Mouse (Mus musculus) left cerebral cortex, postnatal 14 days (tissue): Measurements from ENCODE around the gene Olfr212. TPM values are rescaled to one million over a fixed set of nuclear protein-coding genes. Genes with fewer than 3 reads are reported as not detected.
"Not testable (repeated sequence)": the region's sequence is repeated elsewhere in the genome, so short reads cannot be mapped to it uniquely, and the experiment has no call there.

Source experiments
- DNase-seq, 2 experiments: peaks; one replicate each; pipeline ENCODE4 v3.0.0; 2021 to 2022; ENCODE audit warnings: low spot score in 2 of 2, mixed read lengths in 1 of 2
- intact Hi-C: fragments of 180-260 bp; cut with DNase I; formaldehyde crosslinking; loops from one replicate; pipeline ENCODE4 v1.15.1; 2025
- long read RNA-seq, 2 experiments: library from polyadenylated mRNA; stranded (forward); transcript quantifications; one replicate each; pipeline ENCODE4 v2.0.0; 2021
- total RNA-seq, 2 experiments: library from RNA; stranded (reverse); gene quantifications; 2 replicates each; pipeline ENCODE4 v1.2.3; 2021

Olfr212 gene
- not detected for total RNA-seq
- long read RNA-seq, experiment 1, result 0 reads
- long read RNA-seq, experiment 2, result 0 reads

DNA sequence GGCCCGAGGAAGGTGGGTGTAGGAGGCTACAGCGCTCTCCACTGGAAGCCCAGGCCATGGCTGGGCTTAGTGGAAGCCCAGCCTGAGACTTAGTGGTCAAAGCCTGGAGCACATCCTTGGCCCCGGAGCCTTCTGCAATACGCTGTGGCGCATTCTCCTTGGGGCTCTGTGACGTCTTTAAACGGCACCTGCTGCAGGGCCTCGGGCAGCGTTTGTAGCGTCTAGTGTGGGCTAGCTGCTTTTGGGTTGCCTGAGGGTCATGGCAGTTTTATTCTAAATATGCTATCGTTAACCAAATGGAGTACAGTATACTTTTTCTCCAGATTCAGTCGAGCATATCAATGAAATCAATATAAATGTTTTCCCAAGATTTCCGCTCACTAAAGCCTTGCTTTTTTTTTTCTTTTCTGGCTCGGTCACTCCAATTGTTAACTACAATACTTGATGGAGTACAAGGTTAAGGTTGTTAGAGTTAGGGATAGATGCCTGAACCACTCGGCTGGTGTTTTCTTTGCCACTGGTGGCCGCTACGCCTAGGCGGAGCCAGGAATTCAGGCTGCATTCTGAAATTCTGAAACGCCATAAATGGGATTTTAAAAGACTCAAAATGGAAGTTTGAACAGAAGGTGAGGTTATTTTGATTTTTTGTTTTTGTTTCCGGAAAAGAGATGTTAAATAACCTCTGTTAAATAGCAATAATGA, at the start of gene Olfr212:
Gene Olfr212, plus strand, starts transcription at position 215 of the 702 bp plus-strand sequence.
- DNase-seq, intact Hi-C loops: not testable (repeated sequence)

DNA sequence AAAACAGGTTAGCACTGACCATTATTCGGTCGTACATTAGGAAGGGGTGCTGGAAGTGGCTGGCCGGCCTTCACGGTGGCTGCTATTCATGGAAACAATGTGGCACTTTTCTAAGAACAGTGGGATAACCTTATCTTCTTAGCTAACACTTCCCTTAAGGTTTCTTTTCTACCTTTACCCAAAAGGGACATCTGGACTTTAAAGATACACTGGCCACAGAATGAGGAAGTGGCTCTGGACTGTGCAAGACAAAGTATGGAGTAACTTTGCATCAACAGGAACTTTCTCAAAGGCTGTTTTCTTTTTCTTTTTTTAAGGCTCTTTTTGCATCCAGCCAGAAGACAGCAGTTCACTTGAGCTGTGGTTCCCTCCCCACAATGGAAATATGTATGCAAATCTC, 47.6 kb upstream of the Olfr212 start:
- DNase-seq, result no peak
- intact Hi-C loops, result no loop called here

DNA sequence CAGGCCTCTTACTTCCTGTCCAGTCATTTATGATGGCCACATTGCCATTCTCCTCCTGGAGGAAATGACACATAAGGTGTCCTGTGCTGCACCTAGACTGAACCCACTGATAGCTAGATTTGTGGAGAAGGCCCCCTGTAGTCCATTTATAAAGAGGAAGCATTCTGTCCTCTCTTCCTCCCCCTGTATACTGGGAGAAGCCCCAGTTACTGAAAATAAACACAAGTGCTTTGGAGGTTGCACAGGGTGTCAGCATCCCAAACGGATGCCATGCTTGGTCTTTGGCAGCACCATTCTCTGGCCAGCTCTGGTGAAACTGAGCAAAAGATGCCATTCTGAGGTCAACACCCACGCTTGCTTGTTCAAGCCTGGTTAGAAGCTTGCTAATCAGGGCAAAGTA, 47.1 kb upstream of the Olfr212 start:
- no peak for DNase-seq
- intact Hi-C loops, result no loop called here

DNA sequence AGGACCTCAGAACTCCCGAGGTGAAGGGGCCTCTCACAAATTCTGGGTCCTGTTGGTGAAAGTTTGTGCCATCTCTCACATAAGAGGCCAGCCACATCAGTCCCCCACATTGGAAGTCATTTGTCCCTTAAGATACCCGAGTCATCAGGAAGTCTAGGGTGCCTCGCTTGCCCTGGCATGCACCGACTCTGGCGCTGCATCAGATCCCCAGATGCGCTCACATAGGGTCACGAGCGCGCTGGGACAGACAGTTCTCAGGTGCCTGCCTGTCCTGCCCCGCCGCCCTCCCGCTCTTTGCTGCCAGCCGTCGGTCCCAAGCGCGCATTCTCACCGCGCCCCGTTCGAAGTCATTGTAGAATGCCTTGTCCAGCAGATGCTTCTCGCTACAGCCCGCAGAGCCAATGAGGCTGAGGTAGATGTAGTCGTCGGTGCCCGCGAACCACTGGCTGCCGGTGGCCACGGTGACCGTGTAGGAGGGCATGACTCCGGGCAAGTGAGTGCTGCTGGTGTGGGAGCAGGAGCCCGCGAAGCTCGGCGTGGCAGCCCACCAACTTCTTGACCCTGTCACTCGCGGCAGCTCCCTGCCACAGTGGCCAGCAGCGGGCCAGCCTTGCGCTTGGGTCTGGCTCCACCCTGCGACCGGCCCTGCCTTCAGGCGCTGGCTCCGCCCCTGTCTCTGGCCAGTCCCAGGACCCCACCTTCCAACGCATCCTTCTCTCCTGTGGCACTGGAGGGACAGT, 45.6 kb upstream of the Olfr212 start, which contains the start of gene Alox5:
Gene Alox5, minus strand, starts transcription at position 635 of the 740 bp plus-strand sequence.
- intact Hi-C loops, result no loop called here
- DNase-seq, result no peak

DNA sequence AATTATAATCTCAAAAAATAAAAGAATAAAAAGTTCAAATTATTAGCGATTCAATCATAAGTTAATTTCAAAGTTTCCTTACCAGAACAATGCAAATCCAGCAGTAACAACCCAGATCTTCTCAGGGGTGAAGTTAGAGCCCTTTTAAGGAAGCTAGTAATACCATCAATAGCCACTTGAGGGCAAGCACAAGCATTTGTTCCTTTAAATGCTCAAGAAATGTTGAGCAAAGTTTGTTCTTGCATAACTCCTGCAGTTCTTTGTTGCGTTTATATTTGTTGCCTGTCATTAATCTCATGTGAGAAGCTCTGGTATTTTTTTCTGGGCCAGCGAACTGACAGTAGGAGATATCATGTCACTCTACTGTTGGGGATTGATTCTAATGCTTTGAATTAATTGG, 38.2 kb upstream of the Olfr212 start:
- intact Hi-C loops, result no loop called here
- peak in 1 of 2 experiments; percentile 26 for DNase-seq

DNA sequence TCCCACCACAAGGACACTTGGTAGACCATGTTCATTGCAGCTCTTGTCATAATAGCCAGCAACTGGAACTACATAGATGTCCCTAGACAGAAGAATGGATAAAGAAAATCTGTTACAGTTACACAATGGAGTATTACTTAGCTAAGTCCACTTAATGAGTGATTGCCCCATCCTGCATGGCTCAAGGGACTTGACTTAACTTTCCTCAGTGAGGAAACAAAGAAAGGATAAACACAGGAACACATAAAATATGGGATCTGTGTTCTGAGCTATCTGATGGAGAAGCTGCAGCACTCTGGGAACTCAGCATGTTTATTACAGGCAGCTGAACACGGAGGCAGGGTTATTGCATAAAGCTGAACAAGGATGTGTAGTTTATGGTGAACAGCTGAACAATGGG, 21.2 kb upstream of the Olfr212 start:
- no peak for DNase-seq
- intact Hi-C loops, result no loop called here

DNA sequence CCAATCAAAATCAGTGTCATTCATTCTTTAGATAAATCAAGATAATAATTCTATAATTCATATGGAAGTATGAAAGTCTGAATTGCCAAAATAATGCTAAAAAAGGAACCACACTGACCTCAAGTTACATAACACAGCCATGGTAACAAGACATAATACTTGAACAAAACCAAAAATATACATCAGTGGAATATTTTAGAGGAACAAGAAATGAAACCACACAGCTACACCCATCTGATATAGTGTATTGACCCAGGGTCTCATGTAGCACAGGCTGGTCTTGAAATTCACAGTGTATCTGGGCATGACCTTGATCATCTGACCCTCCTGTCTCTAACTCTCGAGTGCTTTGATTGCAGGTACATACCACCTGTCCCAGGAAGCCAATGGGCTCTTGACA, 19.5 kb upstream of the Olfr212 start:
- no peak for DNase-seq
- intact Hi-C loops, result no loop called here

DNA sequence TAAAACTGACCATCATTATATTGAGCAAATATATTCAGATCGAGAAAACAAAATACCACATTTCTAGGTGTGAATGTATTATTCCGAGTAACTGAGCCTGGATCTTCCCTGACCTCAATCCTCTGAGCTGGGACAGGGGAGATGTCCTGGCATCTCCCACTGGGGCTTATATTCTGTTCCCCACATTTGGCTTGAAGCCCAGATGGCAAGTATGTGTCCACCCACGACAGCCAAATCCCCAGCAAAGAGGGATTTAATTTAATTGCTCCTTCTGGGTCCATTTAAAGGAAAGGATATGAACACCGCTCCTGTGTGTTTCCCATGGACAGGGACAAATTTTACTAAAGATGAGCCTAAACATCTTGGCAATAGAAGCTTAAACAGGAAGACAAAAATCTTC, 17.5 kb upstream of the Olfr212 start, which contains the start of gene Olfr211:
Gene Olfr211, plus strand, starts transcription at position 301 of the 400 bp plus-strand sequence.
- intact Hi-C loops, result no loop called here

DNA sequence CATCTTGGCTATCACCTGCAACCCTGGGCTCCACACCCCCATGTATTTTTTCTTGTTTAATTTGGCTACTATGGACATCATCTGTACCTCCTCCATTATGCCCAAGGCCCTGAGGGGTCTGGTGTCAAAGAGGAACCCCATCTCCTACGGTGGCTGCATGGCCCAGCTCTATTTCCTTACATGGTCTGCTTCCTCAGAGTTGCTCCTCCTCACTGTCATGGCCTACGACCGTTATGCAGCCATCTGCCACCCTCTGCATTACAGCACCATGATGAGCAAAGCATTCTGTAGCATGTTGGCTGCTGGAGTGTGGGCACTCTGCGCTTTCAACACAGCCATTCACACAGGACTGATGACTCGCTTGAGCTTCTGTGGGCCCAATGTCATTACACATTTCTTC, 12.6 kb upstream of the Olfr212 start:
- DNase-seq, result no peak
- intact Hi-C loops, result no loop called here

More for the DNA sequence above, 17.5 kb upstream of the Olfr212 start, which contains the start of gene Olfr211:
- no peak for DNase-seq

DNA sequence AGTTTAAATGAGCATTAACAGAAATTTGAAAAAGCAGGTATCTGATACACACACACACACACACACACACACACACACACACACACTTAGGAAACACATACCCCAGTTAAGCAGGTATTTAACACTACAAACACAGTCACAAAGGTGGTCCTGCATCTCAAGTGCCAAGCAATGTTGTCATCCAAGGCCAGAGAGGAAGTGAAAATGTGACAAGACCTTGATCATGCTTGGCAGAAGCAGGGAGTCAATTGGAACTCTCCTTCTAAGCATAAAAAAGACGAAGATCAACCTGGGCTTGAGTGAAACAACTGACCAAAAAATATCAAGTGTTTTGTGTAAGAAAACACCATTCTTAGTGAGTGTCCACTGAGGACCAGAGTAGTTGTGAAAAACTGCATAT, 10.4 kb upstream of the Olfr212 start:
- no peak for DNase-seq
- intact Hi-C loops, result no loop called here

DNA sequence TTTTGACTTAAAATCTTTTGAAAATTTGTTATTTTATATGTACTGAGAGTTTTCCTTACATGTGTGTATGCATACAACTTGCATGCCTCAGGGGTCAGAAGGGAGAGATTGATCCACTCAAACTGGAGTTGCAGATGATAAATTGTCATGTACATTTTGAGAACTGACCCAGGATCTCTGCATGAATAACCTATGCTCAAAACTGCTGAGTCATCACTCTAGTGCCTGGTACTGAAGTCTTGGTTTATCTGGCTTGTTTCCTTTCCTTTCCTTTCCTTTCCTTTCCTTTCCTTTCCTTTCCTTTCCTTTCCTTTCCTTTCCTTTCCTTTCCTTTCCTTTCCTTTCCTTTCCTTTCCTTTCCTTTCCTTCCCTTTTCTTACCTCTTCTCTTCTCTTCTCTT, 8.5 kb downstream of the Olfr212 start:
- DNase-seq, result no peak
- intact Hi-C loops, result no loop called here

DNA sequence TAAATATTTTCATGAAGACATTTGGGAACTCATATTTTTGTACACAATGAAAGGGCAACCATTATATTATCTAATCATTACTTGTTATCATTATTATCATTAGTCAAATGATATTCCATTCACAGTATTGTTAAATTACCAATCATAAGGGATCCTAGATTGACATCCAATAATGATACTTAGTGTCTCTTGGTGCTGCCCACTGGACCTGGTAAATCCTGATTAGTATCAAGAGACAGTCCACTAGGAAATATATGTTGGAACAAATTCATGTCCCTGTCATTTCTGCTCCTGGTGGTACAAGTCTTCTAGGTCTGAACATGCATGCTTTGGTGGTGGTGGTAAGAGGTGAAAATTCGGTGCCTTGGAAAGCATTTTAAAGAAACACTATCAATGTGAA, 31.8 kb downstream of the Olfr212 start, which contains the start of gene Olfr213:
Gene Olfr213, plus strand, starts transcription at position 301 of the 400 bp plus-strand sequence.
- intact Hi-C loops, result no loop called here
- no peak for DNase-seq

DNA sequence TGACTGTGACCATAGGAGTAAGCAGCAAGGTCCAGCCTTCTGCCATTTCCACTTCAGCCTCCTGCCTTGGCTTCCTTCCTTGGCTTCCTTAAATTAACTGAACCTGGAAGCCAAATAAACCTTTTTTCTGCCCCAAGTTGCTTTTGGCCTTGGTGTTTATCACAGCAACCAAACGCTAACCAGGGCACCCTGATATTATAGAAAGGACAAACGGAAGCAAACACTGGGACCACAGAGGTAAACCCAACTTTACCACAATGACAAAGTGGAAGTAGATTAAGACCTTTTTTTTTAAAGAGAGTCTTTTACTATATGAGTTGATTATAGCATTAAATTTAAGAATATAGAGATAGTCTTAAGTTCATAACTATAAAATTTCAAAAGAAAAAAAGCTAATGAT, 36.2 kb downstream of the Olfr212 start:
- no peak for DNase-seq
- intact Hi-C loops, result no loop called here

DNA sequence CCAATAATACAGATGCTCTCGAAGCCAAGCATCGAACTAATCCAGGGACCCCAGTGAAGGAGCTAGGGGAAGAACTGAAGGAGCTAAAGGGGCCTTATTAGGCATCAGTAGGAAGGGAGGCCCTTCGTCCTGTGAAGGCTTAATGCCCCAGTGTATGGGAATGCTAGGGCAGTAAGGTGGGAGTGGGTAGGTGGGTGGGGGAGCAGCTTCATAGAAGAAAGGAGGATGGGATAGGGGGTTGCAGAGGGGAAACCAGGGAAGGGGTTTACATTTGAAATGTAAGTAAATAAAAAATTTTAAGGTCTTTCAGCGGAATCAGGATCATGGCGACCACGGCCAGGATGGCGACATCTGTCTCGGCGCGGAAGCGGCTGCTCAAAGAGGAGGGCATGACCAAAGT, 44.5 kb downstream of the Olfr212 start, which contains the start of gene Gm5580:
Gene Gm5580, plus strand, starts transcription at position 301 of the 400 bp plus-strand sequence.
- DNase-seq, intact Hi-C loops: not testable (repeated sequence)

DNA sequence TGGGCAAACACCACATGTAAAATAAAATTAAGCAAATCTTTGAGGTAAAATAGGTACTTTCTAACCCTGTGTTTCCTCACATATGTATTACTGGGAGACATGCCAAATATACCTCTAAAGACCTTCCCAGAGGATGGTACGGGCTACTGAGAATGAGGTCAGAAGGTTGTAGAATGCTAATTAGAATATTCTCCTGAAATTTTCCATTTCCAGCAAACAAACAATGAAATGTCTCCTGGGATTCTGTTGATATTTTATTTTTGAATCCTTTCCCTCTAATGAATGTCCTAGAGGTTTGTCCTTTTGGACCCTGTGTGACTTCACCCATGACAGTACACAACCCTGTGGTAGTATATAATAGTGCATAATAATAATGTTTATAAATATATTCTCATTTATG, 47.6 kb downstream of the Olfr212 start, which contains the start of gene Olfr214:
Gene Olfr214, plus strand, starts transcription at position 301 of the 400 bp plus-strand sequence.
- no peak for DNase-seq
- intact Hi-C loops, result no loop called here

DNA sequence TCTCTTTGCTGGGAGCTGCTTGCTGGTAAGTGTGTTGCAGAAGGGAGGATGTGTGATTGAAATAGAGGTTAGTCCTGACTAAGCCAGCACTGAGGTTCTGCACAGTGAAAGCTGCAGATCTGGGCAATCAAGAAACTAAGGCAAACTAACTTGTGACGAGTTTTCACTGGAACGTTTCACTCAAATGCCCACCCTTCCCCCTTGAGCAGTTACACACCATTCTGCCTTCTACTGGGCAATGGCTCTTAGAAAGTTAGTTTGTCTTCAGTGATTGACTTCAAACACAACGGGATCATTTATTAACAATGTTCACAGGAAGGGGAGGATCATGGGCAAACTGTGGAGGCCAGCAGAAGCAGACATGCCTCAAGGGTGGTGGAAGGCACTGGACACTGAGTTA, 48.6 kb downstream of the Olfr212 start:
- no peak for DNase-seq
- intact Hi-C loops, result no loop called here

Other genes starting within 250 kb of the Olfr212 start
- 1 to 10 TPM; 6.4 to 8.2 TPM for gene Zfand4, start 242.3 kb upstream of the Olfr212 start, total RNA-seq
- 10 to 100 TPM; 52.8 to 54.3 TPM for gene March8, start 168.5 kb upstream of the Olfr212 start, total RNA-seq
- gene Alox5, start 45.3 kb upstream of the Olfr212 start, total RNA-seq, result 1 to 10 TPM; 1.3 to 3.0 TPM
- gene Olfr211, start 17.4 kb upstream of the Olfr212 start, total RNA-seq, result not detected
- not detected for gene Olfr213, start 31.9 kb downstream of the Olfr212 start, total RNA-seq
- 1 to 10 TPM; 2.3 to 3.3 TPM for gene Gm5580, start 44.6 kb downstream of the Olfr212 start, total RNA-seq
- not detected for gene Olfr214, start 47.7 kb downstream of the Olfr212 start, total RNA-seq
- not detected for gene Olfr215, start 77.7 kb downstream of the Olfr212 start, total RNA-seq
- gene Zfp422, start 122.5 kb downstream of the Olfr212 start, total RNA-seq, result 10 to 100 TPM; 25.2 to 29.6 TPM
- gene Depp1, start 144.1 kb downstream of the Olfr212 start, total RNA-seq, result 10 to 100 TPM in 1 of 2 experiments, 1 to 10 TPM in 1; 2.5 to 12.4 TPM
- gene Rassf4, start 167.4 kb downstream of the Olfr212 start, total RNA-seq, result 1 to 10 TPM; 4.3 to 5.0 TPM
- 1 to 10 TPM; 1.0 to 1.2 TPM for gene Tmem72, start 210.4 kb downstream of the Olfr212 start, total RNA-seq